Mouse (Mus musculus) lung, postnatal 0 days (tissue): Measurements from ENCODE around the gene Cyth3. TPM values are rescaled to one million over a fixed set of nuclear protein-coding genes. Genes with fewer than 3 reads are reported as not detected.
A peak's percentile ranks its signal among the peaks of the same experiment; 100 is the strongest.

Experiments
- ATAC-seq: fragments of 200-750 bp; cut with Nextera tagmentation; 2 replicates; pipeline ENCODE4 v1.8.0; 2017; ENCODE audit warnings: moderate library complexity
- DNase-seq: peaks from one replicate; pipeline ENCODE4 v3.0.0-alpha.2; 2016; ENCODE audit warnings: low spot score
- H3K27ac ChIP-seq: fragments of 300-500 bp; sonication (generic); 2 replicates; pipeline ENCODE4 v1.5.1; 2014; ENCODE audit warnings: antibody characterized with exemption, mild to moderate bottlenecking, low read length, mixed read lengths
- H3K27me3 ChIP-seq: fragments of 300-500 bp; sonication (generic); replicated peaks from 2 replicates; pipeline ENCODE4 v1.6.1; 2014; ENCODE audit warnings: low read length, mixed read lengths; ENCODE audit not compliant: insufficient read depth
- H3K36me3 ChIP-seq: fragments of 300-500 bp; sonication (generic); 2 replicates; pipeline ENCODE4 v1.6.1; 2014; ENCODE audit warnings: low read length, mixed read lengths; ENCODE audit not compliant: insufficient read depth
- H3K4me1 ChIP-seq: fragments of 300-500 bp; sonication (generic); 2 replicates; pipeline ENCODE4 v1.6.1; 2014; ENCODE audit warnings: antibody characterized with exemption, low read depth, low read length, mixed read lengths; ENCODE audit not compliant: insufficient read depth
- H3K4me2 ChIP-seq: fragments of 300-500 bp; sonication (generic); replicated peaks from 2 replicates; pipeline ENCODE4 v1.6.1; 2014; ENCODE audit warnings: low read depth, mild to moderate bottlenecking, low read length, moderate library complexity, mixed read lengths
- H3K4me3 ChIP-seq: fragments of 300-500 bp; sonication (generic); 2 replicates; pipeline ENCODE4 v1.5.1; 2014; ENCODE audit warnings: low read depth, low read length
- H3K9ac ChIP-seq: fragments of 300-500 bp; sonication (generic); replicated peaks from 2 replicates; pipeline ENCODE4 v1.6.1; 2014; ENCODE audit warnings: low read depth, mild to moderate bottlenecking
- H3K9me3 ChIP-seq: fragments of 300-500 bp; sonication (generic); 2 replicates; pipeline ENCODE4 v1.6.1; 2016; ENCODE audit warnings: low read length, mixed read lengths
- CTCF ChIP-seq: IDR thresholded peaks from 2 replicates; pipeline ENCODE4 v1.5.1; 2016; ENCODE audit warnings: antibody characterized with exemption, mild to moderate bottlenecking
- EP300 ChIP-seq: IDR thresholded peaks from 2 replicates; pipeline ENCODE4 v1.6.1; 2016; ENCODE audit warnings: antibody characterized with exemption, mild to moderate bottlenecking, control low read depth
- WGBS: fragments of 180-500 bp; shearing (Covaris S2); extraction: QIAGEN DNeasy Blood & Tissue Kit; methylation state at CpG from one replicate; pipeline ENCODE4 v1.1.7; 2014; 5-methylcytosine and 5-hydroxymethylcytosine counted together
- polyA plus RNA-seq: library from polyadenylated mRNA; unstranded; fragments of >200 nt; fragmentation: Nextera tagmentation; extraction: Ambion mirVana; gene quantifications from 2 replicates; pipeline ENCODE4 v1.2.1, GENCODE M21; 2015

Gene Cyth3
- polyA plus RNA-seq, 1 experiment from 2014 or later, result 96.6 TPM

- no peak for DNase-seq
- Histone ChIP-seq H3K27ac (no peak overlapping the region), H3K36me3 (no peaks in the 10 kb centered on the region), H3K4me2 (no peak overlapping the region), H3K4me3 (no peak overlapping the region), H3K9me3 (no peaks in the 10 kb centered on the region), H3K27me3 (no peaks in the 10 kb centered on the region), H3K4me1 (no peaks in the 10 kb centered on the region), H3K9ac (no peak overlapping the region)
- ATAC-seq, result no peak
- TF ChIP-seq EP300 (no peak), CTCF (no peak)
- WGBS, result 62% methylated on average over 7 of the region's 7 CpGs
Measured at GRCm38 (mm10) chr5:143611954-143612353, 10.3 kb upstream of the Cyth3 start.

DNA sequence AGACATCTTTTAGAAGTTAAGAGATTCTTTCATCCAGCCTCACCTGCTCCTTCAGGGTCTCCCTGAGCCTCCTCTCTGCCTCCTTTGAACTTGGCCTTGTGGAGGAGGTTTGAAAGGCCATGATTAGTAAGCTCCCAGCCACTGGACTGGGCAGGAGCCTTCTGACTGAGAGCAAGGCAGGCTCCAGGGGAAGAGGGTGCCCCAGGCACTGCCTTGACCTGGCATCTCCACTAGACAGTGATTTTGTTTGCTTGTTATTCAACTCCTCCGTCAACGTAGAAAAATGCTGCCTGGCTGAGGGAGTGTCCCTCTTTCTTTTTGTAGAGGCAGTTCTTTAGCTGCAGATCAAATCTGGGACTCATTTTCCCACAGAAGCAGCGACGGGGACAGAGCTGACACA lies 9.0 kb upstream of the Cyth3 start:
- no peak for ATAC-seq
- Histone ChIP-seq H3K9me3 (no peaks in the 10 kb centered on the region), H3K4me3 (no peak overlapping the region), H3K4me1 (no peaks in the 10 kb centered on the region), H3K36me3 (no peaks in the 10 kb centered on the region), H3K27me3 (no peaks in the 10 kb centered on the region), H3K4me2 (no peak overlapping the region), H3K9ac (no peak overlapping the region), H3K27ac (no peak overlapping the region)
- TF ChIP-seq EP300 (no peak), CTCF (no peak)
- WGBS, result 63% methylated on average over 4 of the region's 4 CpGs
- no peak for DNase-seq

- H3K27me3 ChIP-seq, result no peaks in the 10 kb centered on the region
- DNase-seq, result no peak
- H3K4me1 ChIP-seq, result no peaks in the 10 kb centered on the region
- no peak overlapping the region for H3K4me3 ChIP-seq
- H3K4me2 ChIP-seq, result no peak overlapping the region
- no peak overlapping the region for H3K9ac ChIP-seq
- no peak overlapping the region for H3K27ac ChIP-seq
- H3K36me3 ChIP-seq, result no peaks in the 10 kb centered on the region
- no peaks in the 10 kb centered on the region for H3K9me3 ChIP-seq
- 40% methylated on average over 5 of the region's 5 CpGs for WGBS
- peak; percentile 69 for ATAC-seq
- TF ChIP-seq EP300 (peak; percentile 34; the same call in 1 of the 2 replicates), CTCF (no peak)
Measured at GRCm38 (mm10) chr5:143614519-143614918, 7.7 kb upstream of the Cyth3 start.

DNA sequence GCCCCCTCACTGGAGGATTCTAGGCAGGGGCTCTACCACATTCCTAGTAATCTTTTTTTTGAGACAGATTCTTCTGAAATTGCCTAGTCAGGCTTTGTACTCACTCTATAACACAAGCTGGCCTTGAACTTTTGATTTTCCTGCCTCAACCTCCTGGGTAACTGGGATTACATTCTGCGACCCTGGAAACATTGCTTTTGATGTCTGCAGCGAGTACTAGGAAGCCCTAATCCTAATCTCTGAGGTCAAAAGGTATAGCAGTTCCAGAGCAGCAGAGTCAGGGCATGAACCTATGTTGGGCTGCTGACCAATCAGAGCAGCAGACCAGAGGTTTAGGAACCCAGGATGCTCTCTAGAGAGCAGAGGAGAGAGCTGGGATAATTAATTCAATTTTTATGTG lies 6.9 kb upstream of the Cyth3 start:
- whole genome bisulfite sequencing, result 80% methylated on average over 2 of the region's 2 CpGs
- TF ChIP-seq EP300 (no peak), CTCF (no peak)
- DNase-seq (no peak), ATAC-seq (no peak)
- H3K27ac ChIP-seq, result no peak overlapping the region
- no peaks in the 10 kb centered on the region for H3K4me1 ChIP-seq
- H3K27me3 ChIP-seq, result no peaks in the 10 kb centered on the region
- no peaks in the 10 kb centered on the region for H3K9me3 ChIP-seq
- H3K36me3 ChIP-seq, result no peaks in the 10 kb centered on the region
- no peak overlapping the region for H3K9ac ChIP-seq
- no peak overlapping the region for H3K4me2 ChIP-seq
- no peak overlapping the region for H3K4me3 ChIP-seq

GRCm38 (mm10) chr5:143616116-143616515 lies 6.1 kb upstream of the Cyth3 start:
- H3K9me3 ChIP-seq, result no peaks in the 10 kb centered on the region
- 83% methylated on average over 4 of the region's 4 CpGs for WGBS
- DNase-seq (no peak), ATAC-seq (no peak)
- no peak overlapping the region for H3K4me2 ChIP-seq
- H3K36me3 ChIP-seq, result no peaks in the 10 kb centered on the region
- no peaks in the 10 kb centered on the region for H3K27me3 ChIP-seq
- no peak overlapping the region for H3K27ac ChIP-seq
- no peak overlapping the region for H3K9ac ChIP-seq
- H3K4me1 ChIP-seq, result no peaks in the 10 kb centered on the region
- H3K4me3 ChIP-seq, result no peak overlapping the region
- TF ChIP-seq CTCF (no peak), EP300 (no peak)

- DNase-seq (no peak), ATAC-seq (no peak)
- Histone ChIP-seq H3K36me3 (no peaks in the 10 kb centered on the region), H3K9ac (no peak overlapping the region), H3K4me2 (no peak overlapping the region), H3K27me3 (no peaks in the 10 kb centered on the region), H3K4me1 (no peaks in the 10 kb centered on the region), H3K9me3 (no peaks in the 10 kb centered on the region), H3K4me3 (no peak overlapping the region), H3K27ac (no peak overlapping the region)
- 94% methylated on average over 3 of the region's 3 CpGs for WGBS
- TF ChIP-seq CTCF (no peak), EP300 (no peak)
Measured at GRCm38 (mm10) chr5:143616657-143617329, 5.5 kb upstream of the Cyth3 start.
